Mouse (Mus musculus): Measurements from ENCODE around the gene Olfr1392.

DNA sequence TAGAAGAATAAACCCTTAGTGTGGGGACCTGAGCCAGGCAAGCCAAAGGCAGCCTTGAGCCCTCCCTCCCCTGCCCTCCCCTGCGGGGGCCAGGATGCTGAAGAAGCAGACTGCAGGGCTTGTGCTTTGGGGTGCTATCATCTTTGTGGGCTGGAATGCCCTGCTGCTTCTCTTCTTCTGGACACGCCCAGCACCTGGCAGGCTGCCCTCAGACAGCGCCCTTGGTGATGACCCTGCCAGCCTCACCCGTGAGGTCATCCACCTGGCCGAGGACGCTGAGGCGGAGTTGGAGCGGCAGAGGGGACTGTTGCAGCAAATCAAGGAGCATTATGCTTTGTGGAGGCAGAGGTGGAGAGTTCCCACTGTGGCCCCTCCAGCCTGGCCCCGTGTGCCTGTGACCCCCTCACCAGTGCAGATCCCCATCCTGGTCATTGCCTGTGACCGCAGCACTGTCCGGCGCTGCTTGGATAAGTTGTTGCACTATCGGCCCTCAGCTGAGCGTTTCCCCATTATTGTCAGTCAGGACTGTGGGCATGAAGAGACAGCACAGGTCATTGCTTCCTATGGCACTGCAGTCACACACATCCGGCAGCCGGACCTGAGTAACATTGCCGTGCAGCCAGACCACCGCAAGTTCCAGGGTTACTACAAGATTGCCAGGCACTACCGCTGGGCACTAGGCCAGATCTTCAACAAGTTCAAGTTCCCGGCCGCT is 24.3 kb upstream of the Olfr1392 start:
- TF ChIP-seq CTCF (IDR thresholded peaks at IDR 0.05; ENCODE audit: extremely low read depth, insufficient read depth, insufficient read length, insufficient replicate concordance) (no peak), POLR2A (IDR thresholded peaks at IDR 0.05; ENCODE audit: low read depth, low read length) (no peak)

Measured in spleen, adult 2 months (tissue).